Mouse (Mus musculus) testis, postnatal 14 days (tissue): Measurements from ENCODE around the gene Oscar.

Experiments used
- DNase-seq: peaks from one replicate; pipeline ENCODE4 v3.0.0; 2021; ENCODE audit warnings: low spot score

Oscar gene

GRCm38 (mm10) chr7:3616057-3616388 is at the start of gene Oscar:
Oscar (minus strand) TSS chr7:3616157.
- DNase-seq: no peak

GRCm38 (mm10) chr7:3665215-3666114 is 49.5 kb upstream of the Oscar start, which contains the start of gene Leng1:
Leng1 (minus strand) TSS chr7:3665840.
- peak; percentile 96 for DNase-seq

- no peak for DNase-seq
Observed at GRCm38 (mm10) chr7:3664524-3665214, 48.7 kb upstream of the Oscar start.

- DNase-seq: no peak
Observed at GRCm38 (mm10) chr7:3658578-3658977, 42.6 kb upstream of the Oscar start.

- DNase-seq: no peak
Observed at GRCm38 (mm10) chr7:3656966-3657365, 41.0 kb upstream of the Oscar start.

- no peak for DNase-seq
Observed at GRCm38 (mm10) chr7:3646641-3647040, 30.7 kb upstream of the Oscar start.

GRCm38 (mm10) chr7:3646188-3646587 is 30.2 kb upstream of the Oscar start:
- no peak for DNase-seq

- no peak for DNase-seq
Observed at GRCm38 (mm10) chr7:3645488-3646025, 29.6 kb upstream of the Oscar start.

GRCm38 (mm10) chr7:3644672-3645487 is 28.9 kb upstream of the Oscar start, which contains the start of gene Cnot3:
Cnot3 (plus strand) TSS chr7:3645268.
- peak; percentile 100 for DNase-seq

GRCm38 (mm10) chr7:3644348-3644671 is 28.4 kb upstream of the Oscar start:
- peak; percentile 29 for DNase-seq

GRCm38 (mm10) chr7:3643843-3644242 is 27.9 kb upstream of the Oscar start:
- no peak for DNase-seq

GRCm38 (mm10) chr7:3643412-3643811 is 27.5 kb upstream of the Oscar start:
- no peak for DNase-seq

- no peak for DNase-seq
Observed at GRCm38 (mm10) chr7:3630478-3630815, 14.5 kb upstream of the Oscar start.

- DNase-seq: peak; percentile 92
Observed at GRCm38 (mm10) chr7:3629543-3630477, 13.9 kb upstream of the Oscar start, which contains the start of the genes Tfpt and Prpf31. Tfpt (minus strand) TSS chr7:3629929. Prpf31 (plus strand) TSS chr7:3629985.

- no peak for DNase-seq
Observed at GRCm38 (mm10) chr7:3629030-3629429, 13.1 kb upstream of the Oscar start.

- peak; percentile 88 for DNase-seq
Observed at GRCm38 (mm10) chr7:3617242-3617995, 1.5 kb upstream of the Oscar start, which contains the start of gene Ndufa3. Ndufa3 (plus strand) TSS chr7:3617373.

GRCm38 (mm10) chr7:3616389-3617241 is 658 bp upstream of the Oscar start:
- DNase-seq: no peak

GRCm38 (mm10) chr7:3614021-3614420 is 1.9 kb downstream of the Oscar start:
- DNase-seq: no peak

GRCm38 (mm10) chr7:3611006-3611405 is 5.0 kb downstream of the Oscar start:
- DNase-seq: peak; percentile 29
